Mouse (Mus musculus) adrenal gland, postnatal 4 days (tissue): ENCODE measurements at regions not wholly inside any gene's neighbourhood (a gene's known extent, or its start where the extent isn't known, plus 50 kb on each side); places are given as distances from the start of the nearest gene placed in this dataset.

Source experiments
- DNase-seq, 2 experiments: peaks; one replicate each; pipeline ENCODE4 v3.0.0; 2021 to 2022; ENCODE audit warnings: low spot score in 2 of 2, mixed read lengths in 2 of 2

GRCm38 (mm10) chr8:39426770-39427169 lies 1248.1 kb upstream of the Adam24 start:
- no peak for DNase-seq

GRCm38 (mm10) chr8:39427402-39427801 lies 1247.5 kb upstream of the Adam24 start:
- DNase-seq: no peak

- DNase-seq: no peak
Measured at GRCm38 (mm10) chr8:39440550-39441333, 1234.1 kb upstream of the Adam24 start.

GRCm38 (mm10) chr8:39491139-39491538 lies 1183.7 kb upstream of the Adam24 start:
- DNase-seq: peak in 1 of 2 experiments; percentile 3

GRCm38 (mm10) chr8:39500419-39500818 lies 1174.5 kb upstream of the Adam24 start:
- DNase-seq: no peak

GRCm38 (mm10) chr8:39504261-39504660 lies 1170.6 kb upstream of the Adam24 start:
- no peak for DNase-seq

GRCm38 (mm10) chr8:39512967-39513366 lies 1161.9 kb upstream of the Adam24 start:
- no peak for DNase-seq
